Mouse (Mus musculus) bone marrow, adult 2 months (tissue): ENCODE measurements around the gene Mpz.

ENCODE experiments used
- CTCF ChIP-seq: fragments of 200-500 bp; IDR thresholded peaks from 2 replicates; pipeline ENCODE4 v1.5.1; 2011; ENCODE audit warnings: low read length, control low read depth; ENCODE audit not compliant: control insufficient read depth, insufficient read depth
- POLR2A ChIP-seq: fragments of 200-500 bp; IDR thresholded peaks from 2 replicates; pipeline ENCODE4 v1.6.1; 2011; ENCODE audit warnings: low read depth, mild to moderate bottlenecking, control low read depth, low read length, borderline replicate concordance; ENCODE audit not compliant: control insufficient read depth

GRCm38 (mm10) chr1:171110659-171111019 lies 39.9 kb upstream of the Mpz start:
- TF ChIP-seq CTCF = no peak
- TF ChIP-seq POLR2A = no peak
